Mouse (Mus musculus) lung, adult 2 months (tissue): ENCODE data around the gene Plppr2.

Source experiments
- CTCF ChIP-seq: fragments of 200-500 bp; IDR thresholded peaks from 2 replicates; pipeline ENCODE4 v1.5.1; 2011; ENCODE audit warnings: mild to moderate bottlenecking, low read length, control low read depth; ENCODE audit not compliant: insufficient read depth
- POLR2A ChIP-seq: fragments of 200-500 bp; IDR thresholded peaks from 2 replicates; pipeline ENCODE4 v1.6.1; 2011; ENCODE audit warnings: low read depth, mild to moderate bottlenecking, control low read depth, low read length, borderline replicate concordance; ENCODE audit errors: extremely low read depth

GRCm38 (mm10) chr9:21929208-21929607 is 7.6 kb upstream of the Plppr2 start:
- TF ChIP-seq CTCF: no peak
- TF ChIP-seq POLR2A: no peak
